Mouse (Mus musculus) large intestine, adult 2 months (tissue): ENCODE measurements around the gene Enah. TPM values are rescaled to one million over a fixed set of nuclear protein-coding genes. Genes with fewer than 3 reads are reported as not detected.

Source experiments
- DNase-seq: peaks from one replicate; pipeline ENCODE4 v3.0.0-alpha.2; 2012; ENCODE audit warnings: low read depth, low spot score
- WGBS: fragments of 180-500 bp; shearing (Covaris S2); methylation state at CpG from one replicate; pipeline ENCODE4 v1.1.7; 2018; 5-methylcytosine and 5-hydroxymethylcytosine counted together
- polyA plus RNA-seq: library from polyadenylated mRNA; depleted of rRNA; stranded (reverse); fragments of >200 nt; gene quantifications from 2 replicates; pipeline ENCODE4 v1.2.3, GENCODE M21; 2012

Gene Enah
- polyA plus RNA-seq, 1 experiment: 2.3 TPM

- WGBS: 70% methylated on average over 25 of the region's 25 CpGs
Measured at GRCm38 (mm10) chr1:182028231-182029210, 8.7 kb upstream of the Enah start.

DNA sequence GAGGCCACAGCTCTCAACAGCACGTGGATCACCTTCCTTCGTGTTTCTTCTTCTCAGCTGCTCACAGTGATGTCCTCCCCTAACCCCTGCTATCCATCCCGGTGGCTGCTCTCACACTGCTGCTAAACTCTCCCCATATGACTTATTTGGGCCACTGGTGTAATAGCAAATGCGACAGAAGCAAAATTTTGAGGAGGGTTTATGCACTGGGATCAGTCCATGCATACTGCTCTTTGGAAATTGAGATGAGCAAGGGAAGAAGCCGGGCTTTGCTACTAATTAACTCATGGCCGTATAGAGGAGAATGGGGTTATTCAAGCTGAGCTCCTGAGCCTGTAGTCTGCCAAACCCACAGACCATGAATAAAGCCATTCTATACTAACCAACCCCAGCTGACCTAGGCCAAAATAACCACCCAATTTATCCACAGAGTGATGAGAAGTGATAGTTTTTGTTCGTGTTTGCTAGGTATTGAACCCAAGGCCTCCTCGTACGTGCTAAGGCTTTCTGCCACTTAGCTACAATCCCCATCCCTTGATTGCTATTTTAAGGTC is 7.7 kb upstream of the Enah start:
- no peak for DNase-seq
- WGBS: 67% methylated on average over 9 of the region's 9 CpGs

More at GRCm38 (mm10) chr1:182028231-182029210, 8.7 kb upstream of the Enah start:
- DNase-seq: no peak

GRCm38 (mm10) chr1:182026821-182027220 is 7.0 kb upstream of the Enah start:
- 81% methylated on average over 5 of the region's 5 CpGs for WGBS
- DNase-seq: no peak

GRCm38 (mm10) chr1:182026120-182026519 is 6.3 kb upstream of the Enah start:
- WGBS: 72% methylated on average over 7 of the region's 7 CpGs
- no peak for DNase-seq

DNA sequence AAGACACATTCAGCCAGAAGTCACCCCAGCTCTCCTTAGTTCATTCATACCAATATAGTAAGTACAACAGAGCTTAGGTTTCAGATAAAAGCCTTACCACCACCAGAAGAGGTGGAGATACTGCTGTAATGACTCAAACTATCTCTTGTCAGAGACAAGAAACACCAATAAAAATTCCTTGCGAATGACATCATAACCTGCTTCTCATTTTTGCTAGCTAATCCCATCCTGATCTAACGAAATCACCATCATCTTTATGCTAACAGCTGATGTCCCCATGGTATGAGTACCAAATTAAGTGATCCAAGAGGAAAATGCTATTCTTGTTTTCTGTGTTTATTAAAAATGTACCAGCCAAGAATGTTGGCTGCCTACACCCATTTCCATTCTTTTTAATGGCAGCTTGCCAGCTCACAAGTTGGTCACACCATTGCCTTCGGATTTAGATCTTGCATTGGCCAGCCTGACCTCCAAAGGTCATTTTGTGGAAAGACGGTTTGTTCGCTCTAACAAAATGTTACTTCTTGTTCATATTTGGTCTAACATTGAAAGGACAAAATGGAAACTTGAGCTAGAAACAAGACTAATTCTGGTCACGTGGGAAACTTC is 2.0 kb upstream of the Enah start:
- no peak for DNase-seq
- WGBS: 57% methylated on average over 6 of the region's 6 CpGs

DNA sequence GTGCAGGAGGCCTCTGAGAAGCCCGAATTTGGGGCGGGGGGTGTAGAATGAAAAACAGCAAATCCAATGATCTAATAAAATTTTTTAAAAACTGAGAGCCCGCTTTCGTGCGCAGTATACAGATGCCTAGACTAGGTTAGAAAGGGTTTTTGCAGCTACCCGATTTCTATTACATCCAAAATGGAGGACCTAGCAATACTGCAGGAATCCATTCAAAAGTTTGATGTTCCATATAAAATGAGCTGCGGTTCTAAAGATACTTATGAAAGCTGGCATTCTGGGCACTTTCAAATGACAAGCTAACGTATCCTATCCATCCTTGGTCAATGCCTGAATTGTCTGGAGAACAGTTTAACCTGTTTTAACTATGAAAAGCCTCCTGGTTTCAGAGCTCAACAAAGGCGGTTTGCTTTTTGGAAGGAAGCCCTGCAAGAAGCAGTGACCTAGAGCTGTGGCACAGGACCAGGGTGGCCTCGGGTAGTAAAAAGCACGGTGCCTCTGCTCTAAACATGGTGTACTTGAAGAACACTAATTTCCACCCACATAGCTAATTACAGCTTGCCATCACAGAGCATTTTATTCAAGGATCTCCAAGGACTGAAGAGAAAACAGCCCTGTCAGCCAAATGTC is 1.2 kb upstream of the Enah start:
- WGBS: 37% methylated on average over 11 of the region's 11 CpGs
- no peak for DNase-seq

DNA sequence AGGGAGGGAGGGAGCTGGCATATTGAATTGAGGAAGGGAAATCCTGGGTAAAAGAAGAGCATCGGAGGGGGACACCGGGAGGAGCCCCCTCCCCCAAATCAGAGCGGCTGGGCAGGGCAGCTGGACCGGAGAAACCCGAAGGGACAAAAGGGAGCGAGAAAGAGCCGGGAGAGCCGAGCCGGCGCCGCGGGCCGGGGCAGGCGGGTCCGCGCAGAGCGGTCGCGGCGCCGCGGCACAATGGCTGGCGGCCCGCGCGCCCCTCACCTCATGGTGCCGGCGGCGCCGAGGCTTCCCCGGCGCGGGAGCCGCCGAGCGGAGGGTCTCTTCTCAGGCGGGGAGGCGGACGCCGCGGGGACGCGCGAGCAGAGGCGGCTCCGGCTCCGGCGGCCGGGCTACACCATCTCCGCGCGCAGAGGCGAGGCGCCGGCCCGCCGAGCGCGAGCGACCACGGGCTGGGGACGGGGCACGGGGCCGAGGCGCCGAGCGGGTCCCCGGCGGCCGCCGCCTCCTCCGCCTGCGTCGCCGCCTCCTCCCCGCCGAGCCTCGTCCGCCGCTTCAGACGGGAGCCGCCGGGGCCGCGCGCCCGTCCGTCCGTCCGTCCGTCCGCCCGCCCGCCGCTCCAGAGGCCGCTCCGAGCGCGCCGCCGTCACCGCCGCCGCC is 394 bp downstream of the Enah start:
- no peak for DNase-seq
- under 1% methylated on average over 70 of the region's 104 CpGs for WGBS

GRCm38 (mm10) chr1:182018397-182019265 is 1.2 kb downstream of the Enah start:
- 4% methylated on average over 29 of the region's 29 CpGs for WGBS
- no peak for DNase-seq

DNA sequence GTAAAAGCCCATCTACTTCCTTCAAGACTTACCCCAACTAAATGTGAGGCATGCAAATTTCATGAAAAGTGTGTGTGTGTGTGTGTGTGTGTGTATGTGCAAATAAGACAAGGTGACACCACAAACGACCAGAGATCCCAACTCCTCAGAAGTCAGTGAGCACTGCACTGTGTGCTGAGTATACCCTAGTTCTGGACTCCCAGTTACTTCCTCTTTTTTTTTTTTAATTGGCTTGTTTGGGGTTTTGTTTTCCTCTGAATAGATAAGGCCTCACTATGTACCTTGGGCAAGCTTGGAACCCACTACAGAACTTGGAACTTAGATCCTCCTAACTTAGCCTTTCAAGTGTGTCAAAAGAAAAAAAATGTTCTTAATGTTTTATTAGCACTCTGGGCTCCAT is 14.0 kb downstream of the Enah start:
- 26% methylated on average over 1 of the region's 1 CpGs for WGBS
- no peak for DNase-seq

DNA sequence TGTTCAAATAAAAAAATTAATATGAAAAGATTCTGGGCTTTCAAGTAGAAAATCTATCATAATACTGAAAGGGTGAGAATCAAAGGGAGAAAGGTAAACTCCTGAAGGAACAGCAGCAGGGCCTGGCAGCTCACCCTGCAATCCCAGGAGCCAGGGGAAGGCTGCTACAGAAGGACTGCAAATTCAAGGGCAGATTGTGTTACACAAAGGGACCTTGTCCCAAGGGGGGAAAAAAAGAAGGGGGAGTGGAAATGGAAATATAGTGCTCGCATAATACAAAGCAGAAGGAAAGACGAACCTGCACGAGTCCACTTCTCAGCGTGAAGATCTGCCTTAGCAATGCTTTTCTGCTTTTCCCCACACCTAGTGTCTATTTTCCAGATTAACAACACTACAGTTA is 21.1 kb downstream of the Enah start:
- WGBS: 88% methylated on average over 4 of the region's 4 CpGs
- no peak for DNase-seq

DNA sequence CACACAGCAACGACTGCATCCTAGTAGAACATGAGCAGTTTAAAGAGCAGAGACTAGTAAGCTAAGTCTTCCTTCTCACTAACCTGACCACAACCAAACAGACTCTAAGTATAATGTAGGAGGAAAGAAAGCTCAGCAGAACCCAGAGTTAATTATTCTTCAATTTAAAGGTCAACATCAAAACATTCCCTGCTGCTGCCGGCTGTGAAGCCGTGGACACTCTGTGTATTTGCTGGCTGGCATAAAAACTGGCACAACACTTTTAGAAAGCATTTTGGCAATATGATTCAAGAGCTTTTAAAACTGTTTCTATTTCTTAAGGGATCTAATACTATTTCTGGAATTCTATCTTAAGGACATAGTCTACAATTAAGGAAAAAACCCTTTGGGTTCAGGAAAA is 22.0 kb downstream of the Enah start:
- 44% methylated on average over 3 of the region's 3 CpGs for whole genome bisulfite sequencing
- no peak for DNase-seq

GRCm38 (mm10) chr1:181993597-181993996 is 26.2 kb downstream of the Enah start:
- no peak for DNase-seq
- WGBS: 76% methylated on average over 5 of the region's 5 CpGs

DNA sequence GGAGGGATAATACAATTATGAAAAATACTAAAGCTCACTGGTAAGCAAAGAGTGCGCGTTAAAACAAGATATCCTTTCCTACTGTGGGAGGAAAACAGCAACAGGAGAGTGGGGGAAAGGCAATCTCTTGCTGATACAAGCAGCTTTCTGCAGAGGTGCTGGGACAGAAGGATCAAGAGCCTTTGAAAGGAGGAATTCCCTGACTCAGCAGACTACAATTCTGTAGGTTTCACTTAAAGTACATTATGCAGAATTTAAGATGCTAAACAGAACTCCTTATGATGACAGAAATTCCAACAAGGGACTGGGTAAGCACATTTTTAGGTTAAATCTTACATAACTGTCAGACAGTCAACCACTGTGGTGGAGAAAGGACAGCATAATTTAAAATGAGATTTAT is 31.4 kb downstream of the Enah start:
- WGBS: 87% methylated on average over 2 of the region's 2 CpGs
- no peak for DNase-seq

GRCm38 (mm10) chr1:181987226-181987625 is 32.6 kb downstream of the Enah start:
- WGBS: 43% methylated on average over 2 of the region's 2 CpGs
- no peak for DNase-seq

DNA sequence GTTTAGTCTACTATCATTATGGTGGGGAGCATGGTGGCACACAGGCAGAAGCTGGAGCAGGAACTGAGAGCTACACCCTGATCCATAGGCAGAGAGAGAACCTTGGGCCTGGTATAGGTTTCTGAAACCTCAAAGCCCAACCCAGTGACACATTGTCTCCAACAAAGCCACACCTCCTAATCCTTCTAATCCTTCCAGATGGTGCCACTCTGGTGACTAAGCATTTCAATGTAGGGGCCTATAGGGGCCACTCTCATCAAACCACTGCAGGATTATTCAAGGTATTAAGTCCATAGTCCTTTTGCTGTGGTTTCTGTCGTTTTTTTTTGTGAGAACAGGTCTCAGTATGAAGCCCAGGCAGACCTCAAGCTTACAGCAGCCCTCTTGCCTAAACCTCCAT is 33.9 kb downstream of the Enah start:
- DNase-seq: no peak
- WGBS: 66% methylated on average over 1 of the region's 1 CpGs

DNA sequence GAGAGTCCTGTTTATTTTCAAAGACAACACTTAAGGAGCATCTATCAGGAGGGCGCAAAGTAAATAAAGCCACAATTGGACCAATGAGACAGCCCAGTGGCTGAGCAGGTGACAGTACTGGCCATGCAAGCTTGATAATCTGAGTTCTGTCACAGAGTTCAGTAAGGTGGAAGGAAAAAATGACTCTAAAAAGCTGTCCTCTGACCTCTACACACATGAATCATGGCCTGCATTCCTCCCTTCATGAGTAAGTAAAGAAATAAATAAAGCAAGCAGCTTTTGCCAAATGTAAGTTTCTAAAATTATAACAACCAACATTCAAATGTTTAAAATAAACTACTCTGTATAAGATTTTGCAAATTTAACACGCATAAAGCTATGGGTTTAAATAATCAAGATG is 35.0 kb downstream of the Enah start:
- DNase-seq: no peak
- WGBS: 87% methylated on average over 2 of the region's 2 CpGs

- DNase-seq: no peak
- 89% methylated on average over 14 of the region's 14 CpGs for WGBS
Measured at GRCm38 (mm10) chr1:181980017-181980719, 39.6 kb downstream of the Enah start.

GRCm38 (mm10) chr1:181975510-181975909 is 44.3 kb downstream of the Enah start:
- no peak for DNase-seq
- WGBS: 62% methylated on average over 3 of the region's 3 CpGs
